Mouse (Mus musculus): Measurements from ENCODE around the gene Erbb2.

Gene Erbb2

GRCm38 (mm10) chr11:98479940-98480497 lies 67.7 kb downstream of the Erbb2 start:
- no peak for DNase-seq (ENCODE audit: extremely low spot score, low read depth, low spot score)

GRCm38 (mm10) chr11:98481231-98481630 lies 69.0 kb downstream of the Erbb2 start:
- DNase-seq (ENCODE audit: extremely low spot score, low read depth, low spot score) = no peak

GRCm38 (mm10) chr11:98482067-98482466 lies 69.8 kb downstream of the Erbb2 start:
- no peak for DNase-seq (ENCODE audit: extremely low spot score, low read depth, low spot score)

- DNase-seq (ENCODE audit: extremely low spot score, low read depth, low spot score) = no peak
Observed at GRCm38 (mm10) chr11:98485749-98486148, 73.5 kb downstream of the Erbb2 start.

Data from hindlimb bud, embryonic 11.5 days (tissue).